Mouse (Mus musculus): ENCODE measurements around the gene Gm13285.

DNA sequence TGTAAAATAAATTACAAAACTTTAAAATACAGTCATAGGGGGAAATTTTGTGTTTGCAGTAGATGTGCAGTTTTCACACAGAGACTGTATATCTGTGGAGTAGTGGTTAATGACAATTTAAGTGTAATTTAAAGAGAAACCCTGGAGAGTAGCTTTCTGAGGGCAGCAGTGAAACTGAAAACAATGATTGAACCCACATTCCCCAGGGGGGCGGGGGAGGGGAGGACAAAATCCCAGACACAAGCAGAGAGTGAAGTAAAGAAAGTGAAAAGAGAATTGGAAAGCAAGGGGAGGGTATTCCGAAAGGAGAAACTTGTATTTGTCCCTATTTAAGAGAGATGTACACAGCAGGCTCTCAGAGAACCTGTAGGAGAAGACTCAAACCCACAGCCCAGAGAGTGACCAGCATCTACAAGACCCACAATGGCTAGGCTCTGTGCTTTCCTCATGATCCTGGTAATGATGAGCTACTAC, 42.0 kb downstream of the Gm13285 start, which contains the start of gene Ifna4:
- TF ChIP-seq POLR2A (IDR thresholded peaks at IDR 0.05; ENCODE audit: extremely low read depth, insufficient read depth, low read length) (no peak), CTCF (IDR thresholded peaks at IDR 0.05; ENCODE audit: extremely low read depth, insufficient read depth, low read length) (no peak)

Measured in cortical plate, adult 2 months (tissue).